Mouse (Mus musculus): ENCODE measurements around the gene Tmem52.
A peak's percentile ranks its signal among the peaks of the same experiment; 100 is the strongest.
"Not testable (repeated sequence)": the region's sequence is repeated elsewhere in the genome, so short reads cannot be mapped to it uniquely, and the experiment has no call there.

The Tmem52 gene

GRCm38 (mm10) chr4:155472716-155473290 lies 3.9 kb downstream of the Tmem52 start:
- DNase-seq, result no peak

GRCm38 (mm10) chr4:155473319-155473718 lies 4.4 kb downstream of the Tmem52 start:
- peak; percentile 49 to 57 for DNase-seq

- not testable (repeated sequence) for DNase-seq
These were observed 4.9 kb downstream of the Tmem52 start for GRCm38 (mm10) chr4:155473796-155474195.

- DNase-seq, result peak; percentile 84 to 87
These were observed 12.6 kb downstream of the Tmem52 start for GRCm38 (mm10) chr4:155481381-155482124.

GRCm38 (mm10) chr4:155482125-155482480 lies 13.2 kb downstream of the Tmem52 start:
- no peak for DNase-seq

- peak in 1 of 2 experiments; percentile 9 for DNase-seq
These were observed 14.0 kb downstream of the Tmem52 start for GRCm38 (mm10) chr4:155482733-155483540.

GRCm38 (mm10) chr4:155485521-155485920 lies 16.6 kb downstream of the Tmem52 start:
- no peak for DNase-seq

GRCm38 (mm10) chr4:155487746-155488145 lies 18.8 kb downstream of the Tmem52 start:
- DNase-seq, result peak in 1 of 2 experiments; percentile 28

GRCm38 (mm10) chr4:155488232-155489025 lies 19.5 kb downstream of the Tmem52 start:
- DNase-seq, result peak; percentile 77 to 87

- no peak for DNase-seq
These were observed 20.4 kb downstream of the Tmem52 start for GRCm38 (mm10) chr4:155489101-155489970.

- peak in 1 of 2 experiments; percentile 26 for DNase-seq
These were observed 21.5 kb downstream of the Tmem52 start for GRCm38 (mm10) chr4:155490456-155490855.

GRCm38 (mm10) chr4:155490990-155491504 lies 22.1 kb downstream of the Tmem52 start, which contains the start of gene Gnb1:
Gene Gnb1, plus strand, starts transcription at chr4:155491361.
- DNase-seq, result peak; percentile 98

- peak in 1 of 2 experiments; percentile 43 for DNase-seq
These were observed 22.7 kb downstream of the Tmem52 start for GRCm38 (mm10) chr4:155491529-155492130.

- peak; percentile 73 to 80 for DNase-seq
These were observed 23.3 kb downstream of the Tmem52 start for GRCm38 (mm10) chr4:155492131-155492633.

- DNase-seq, result no peak
These were observed 26.0 kb downstream of the Tmem52 start for GRCm38 (mm10) chr4:155494891-155495290.

GRCm38 (mm10) chr4:155497963-155498362 lies 29.0 kb downstream of the Tmem52 start:
- no peak for DNase-seq

- DNase-seq, result no peak
These were observed 32.2 kb downstream of the Tmem52 start for GRCm38 (mm10) chr4:155501126-155501525.

GRCm38 (mm10) chr4:155505067-155505466 lies 36.2 kb downstream of the Tmem52 start:
- DNase-seq, result no peak

- DNase-seq, result no peak
These were observed 36.9 kb downstream of the Tmem52 start for GRCm38 (mm10) chr4:155505671-155506295.

- DNase-seq, result no peak
These were observed 39.7 kb downstream of the Tmem52 start for GRCm38 (mm10) chr4:155508614-155509013.

Measured in kidney, postnatal 4 days (tissue).